Mouse (Mus musculus): ENCODE measurements around the gene Gdpd5. TPM values are rescaled to one million over a fixed set of nuclear protein-coding genes. Genes with fewer than 3 reads are reported as not detected.

The Gdpd5 gene
- total and polyA plus RNA-seq, 3 experiments, result 0.16 to 0.49 TPM; not detected in 1

DNA sequence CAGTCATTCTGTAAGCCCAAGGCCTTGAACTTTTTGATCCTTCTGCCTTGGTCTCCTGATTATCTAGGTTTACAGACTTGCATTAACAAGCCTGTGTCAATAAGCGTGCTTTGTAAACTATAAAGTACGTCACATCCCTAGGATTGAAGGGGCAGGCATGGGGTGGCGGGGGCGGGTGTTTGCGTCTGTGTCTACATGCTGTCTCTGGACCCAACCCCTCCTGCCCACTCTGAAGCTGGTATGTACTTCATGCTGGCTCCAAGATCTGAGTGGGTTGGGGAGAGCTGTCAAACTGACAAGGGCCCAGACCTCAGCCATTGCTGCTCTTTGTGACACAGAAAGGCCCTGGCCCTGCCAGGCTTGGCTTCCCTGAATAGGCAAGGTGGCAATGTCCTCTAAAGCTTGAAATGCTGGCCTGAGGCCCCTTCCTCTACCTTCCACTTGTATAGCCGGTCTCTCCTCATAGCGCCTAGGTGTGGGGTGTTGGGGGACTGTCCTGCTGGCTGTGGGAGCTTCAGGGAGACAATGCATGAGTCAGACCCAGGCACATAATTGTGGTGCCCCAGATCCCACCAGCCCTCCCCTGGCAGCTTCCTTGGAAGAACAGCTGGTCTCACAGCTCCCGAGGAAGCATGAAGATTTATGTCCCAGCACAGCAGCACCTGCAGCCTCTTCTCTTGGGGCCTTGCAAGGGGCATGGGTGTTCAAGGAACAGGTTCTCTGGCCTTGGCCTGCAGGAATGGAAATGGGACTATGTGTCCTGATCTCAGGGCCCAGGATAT lies 28.4 kb downstream of the Gdpd5 start:
- no peak for DNase-seq (ENCODE audit: low spot score)
- no peaks in the 10 kb centered on the region for H3K36me3 ChIP-seq (replicated peaks)
- H3K9me3 ChIP-seq (replicated peaks), result no peaks in the 10 kb centered on the region
- peaks cover 15% of the 10 kb centered on the region for H3K4me1 ChIP-seq (ENCODE audit: insufficient read depth, low read depth, low read length)
- TF ChIP-seq POLR2AphosphoS5 (IDR thresholded peaks at IDR 0.05; ENCODE audit: insufficient replicate concordance, low read depth, low read length) (no peak), GATA2 (IDR thresholded peaks at IDR 0.05; ENCODE audit: borderline replicate concordance, low read depth, low read length) (no peak), GATA1 (IDR thresholded peaks at IDR 0.05; ENCODE audit: borderline replicate concordance, low read length) (no peak), CTCF (IDR thresholded peaks at IDR 0.05; ENCODE audit: low read depth, low read length) (no peak), TAL1 (conservative IDR thresholded peaks at IDR 0.05; ENCODE audit: low read depth, low read length) (no peak)
- no peak overlapping the region for H3K4me3 ChIP-seq (ENCODE audit: low read depth, low read length)
- ATAC-seq (ENCODE audit: extremely low read depth, insufficient number of reproducible peaks, low FRiP score, poor library complexity, severe bottlenecking), result no peak
- H3K27me3 ChIP-seq (ENCODE audit: insufficient read depth, low read length), result peaks cover 10% of the 10 kb centered on the region

DNA sequence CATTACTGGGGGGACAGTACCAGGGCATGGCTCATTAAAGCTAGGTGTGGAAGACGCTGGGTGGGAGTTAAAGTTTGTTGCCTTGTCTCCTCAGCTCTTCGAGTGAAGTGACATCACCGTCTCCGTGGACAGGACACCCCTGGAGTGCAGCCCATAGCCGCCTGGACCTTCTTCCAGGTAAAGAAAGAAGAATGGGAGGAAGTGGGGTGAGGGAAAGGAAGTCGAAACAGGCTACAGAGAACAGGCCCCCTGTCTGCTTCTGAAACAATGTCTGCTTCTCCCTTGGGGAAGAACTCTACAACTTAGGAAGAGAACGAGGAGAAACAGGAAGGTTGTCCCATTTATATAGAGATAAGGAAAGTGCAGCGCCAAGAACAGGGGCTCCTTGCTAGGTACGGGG lies 29.1 kb downstream of the Gdpd5 start:
- TF ChIP-seq GATA1 (IDR thresholded peaks at IDR 0.05; ENCODE audit: borderline replicate concordance, low read length) (no peak), TAL1 (conservative IDR thresholded peaks at IDR 0.05; ENCODE audit: low read depth, low read length) (no peak), GATA2 (IDR thresholded peaks at IDR 0.05; ENCODE audit: borderline replicate concordance, low read depth, low read length) (no peak), CTCF (IDR thresholded peaks at IDR 0.05; ENCODE audit: low read depth, low read length) (no peak), POLR2AphosphoS5 (IDR thresholded peaks at IDR 0.05; ENCODE audit: insufficient replicate concordance, low read depth, low read length) (no peak)

DNA sequence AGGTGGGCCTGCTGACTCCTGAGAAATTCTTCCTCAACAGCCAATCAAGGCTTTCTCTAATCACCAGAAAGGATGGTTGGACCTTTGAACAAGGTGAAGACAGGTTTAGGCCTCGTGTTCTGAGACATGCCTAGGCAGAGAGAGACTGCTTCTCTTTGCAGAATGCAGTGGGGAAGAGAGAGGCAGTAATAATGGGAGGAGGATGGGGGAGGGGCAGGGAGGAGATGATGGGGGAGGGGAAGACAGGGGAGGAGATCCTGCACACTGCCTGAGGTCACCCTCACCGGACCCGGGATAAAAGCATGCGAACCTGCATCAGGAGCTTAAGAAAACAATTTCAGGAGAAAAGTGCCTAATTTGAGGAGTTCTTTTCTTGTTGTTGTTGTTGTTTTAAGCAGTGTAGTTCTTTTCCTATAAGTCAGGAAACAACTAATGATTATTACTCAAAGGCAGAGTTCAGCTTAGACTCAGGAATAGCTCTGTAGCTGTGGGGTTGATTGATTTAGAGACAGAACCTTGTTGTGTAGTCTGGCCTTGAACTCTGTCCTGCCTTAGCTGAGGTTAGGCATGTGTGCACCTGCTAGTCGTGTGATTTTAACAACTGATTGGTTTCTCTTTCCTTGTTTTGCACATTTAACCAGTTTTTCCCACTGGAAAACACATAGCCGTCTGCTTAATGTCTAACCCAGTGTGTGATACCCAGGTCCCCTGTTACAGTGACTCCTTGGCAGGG lies 30.0 kb downstream of the Gdpd5 start:
- Histone ChIP-seq H3K4me1 (ENCODE audit: insufficient read depth, low read depth, low read length) (peaks cover 12% of the 10 kb centered on the region), H3K9me3 (replicated peaks) (no peaks in the 10 kb centered on the region)

More for the DNA sequence above, 29.1 kb downstream of the Gdpd5 start:
- Histone ChIP-seq H3K9me3 (replicated peaks) (no peaks in the 10 kb centered on the region), H3K4me1 (ENCODE audit: insufficient read depth, low read depth, low read length) (peaks cover 15% of the 10 kb centered on the region), H3K27me3 (ENCODE audit: insufficient read depth, low read length) (peaks cover 10% of the 10 kb centered on the region), H3K4me3 (ENCODE audit: low read depth, low read length) (no peak overlapping the region), H3K36me3 (replicated peaks) (no peaks in the 10 kb centered on the region)
- DNase-seq (ENCODE audit: low spot score), result no peak
- ATAC-seq (ENCODE audit: extremely low read depth, insufficient number of reproducible peaks, low FRiP score, poor library complexity, severe bottlenecking), result no peak

DNA sequence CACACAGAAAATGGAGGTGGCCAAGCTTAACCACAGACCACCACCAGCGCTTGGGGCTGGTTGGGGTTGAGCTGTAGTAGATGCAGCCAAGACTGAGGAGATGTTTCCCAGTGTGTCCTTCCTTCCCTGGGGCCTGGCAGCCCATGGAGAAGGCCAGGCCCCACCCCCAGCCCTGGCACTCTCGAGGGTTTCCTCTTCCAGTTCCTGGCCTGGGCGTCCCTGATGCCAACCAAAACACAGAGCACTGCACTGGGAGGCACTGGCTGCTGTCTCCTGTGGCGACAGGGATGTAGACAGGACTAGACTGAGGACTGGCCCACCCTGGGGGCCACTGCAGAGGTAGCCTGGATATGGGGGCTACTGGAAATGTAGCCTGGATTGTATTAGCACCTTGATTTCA lies 33.8 kb downstream of the Gdpd5 start:
- Histone ChIP-seq H3K4me1 (ENCODE audit: insufficient read depth, low read depth, low read length) (no peaks in the 10 kb centered on the region; the same call in 1 of the 2 replicates), H3K4me3 (ENCODE audit: low read depth, low read length) (no peak overlapping the region), H3K36me3 (replicated peaks) (no peaks in the 10 kb centered on the region), H3K27me3 (ENCODE audit: insufficient read depth, low read length) (peaks cover 20% of the 10 kb centered on the region), H3K9me3 (replicated peaks) (no peaks in the 10 kb centered on the region)
- TF ChIP-seq TAL1 (conservative IDR thresholded peaks at IDR 0.05; ENCODE audit: low read depth, low read length) (no peak), CTCF (IDR thresholded peaks at IDR 0.05; ENCODE audit: low read depth, low read length) (no peak), GATA1 (IDR thresholded peaks at IDR 0.05; ENCODE audit: borderline replicate concordance, low read length) (no peak), POLR2AphosphoS5 (IDR thresholded peaks at IDR 0.05; ENCODE audit: insufficient replicate concordance, low read depth, low read length) (no peak), GATA2 (IDR thresholded peaks at IDR 0.05; ENCODE audit: borderline replicate concordance, low read depth, low read length) (no peak)
- ATAC-seq (ENCODE audit: extremely low read depth, insufficient number of reproducible peaks, low FRiP score, poor library complexity, severe bottlenecking) (no peak), DNase-seq (ENCODE audit: low spot score) (no peak)

More for the DNA sequence above, 30.0 kb downstream of the Gdpd5 start:
- Histone ChIP-seq H3K27me3 (ENCODE audit: insufficient read depth, low read length) (peaks cover 11% of the 10 kb centered on the region), H3K4me3 (ENCODE audit: low read depth, low read length) (no peak overlapping the region), H3K36me3 (replicated peaks) (no peaks in the 10 kb centered on the region)
- TF ChIP-seq POLR2AphosphoS5 (IDR thresholded peaks at IDR 0.05; ENCODE audit: insufficient replicate concordance, low read depth, low read length) (no peak), GATA1 (IDR thresholded peaks at IDR 0.05; ENCODE audit: borderline replicate concordance, low read length) (no peak), TAL1 (conservative IDR thresholded peaks at IDR 0.05; ENCODE audit: low read depth, low read length) (no peak), CTCF (IDR thresholded peaks at IDR 0.05; ENCODE audit: low read depth, low read length) (no peak), GATA2 (IDR thresholded peaks at IDR 0.05; ENCODE audit: borderline replicate concordance, low read depth, low read length) (no peak)
- DNase-seq (ENCODE audit: low spot score) (no peak), ATAC-seq (ENCODE audit: extremely low read depth, insufficient number of reproducible peaks, low FRiP score, poor library complexity, severe bottlenecking) (no peak)

DNA sequence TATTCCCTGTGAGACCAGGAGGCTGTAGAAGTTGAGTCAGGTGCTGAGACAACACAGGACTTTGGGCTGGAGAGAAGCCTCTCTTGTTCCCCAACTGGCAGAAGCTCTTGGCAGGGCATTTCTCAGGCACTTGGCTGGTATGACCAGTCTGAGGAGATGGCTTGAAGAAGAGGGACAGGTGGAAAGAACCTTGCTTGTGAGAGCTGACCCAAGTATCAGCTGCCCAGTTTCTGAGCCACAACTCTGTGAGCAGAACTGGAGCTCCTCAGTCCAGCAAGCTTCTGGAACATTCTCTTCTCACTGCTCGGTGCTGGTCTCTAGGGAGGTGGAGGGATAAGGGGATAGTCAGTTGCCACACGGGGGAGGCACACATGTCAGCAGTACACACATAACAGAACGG lies 38.1 kb downstream of the Gdpd5 start:
- DNase-seq (ENCODE audit: low spot score), result no peak
- ATAC-seq (ENCODE audit: extremely low read depth, insufficient number of reproducible peaks, low FRiP score, poor library complexity, severe bottlenecking), result no peak
- no peaks in the 10 kb centered on the region for H3K36me3 ChIP-seq (replicated peaks)
- no peaks in the 10 kb centered on the region for H3K4me1 ChIP-seq (ENCODE audit: insufficient read depth, low read depth, low read length)
- H3K4me3 ChIP-seq (ENCODE audit: low read depth, low read length), result no peak overlapping the region
- peaks cover 38% of the 10 kb centered on the region for H3K27me3 ChIP-seq (ENCODE audit: insufficient read depth, low read length)
- no peak for TF ChIP-seq POLR2AphosphoS5 (IDR thresholded peaks at IDR 0.05; ENCODE audit: insufficient replicate concordance, low read depth, low read length)
- no peak for TF ChIP-seq TAL1 (conservative IDR thresholded peaks at IDR 0.05; ENCODE audit: low read depth, low read length)
- TF ChIP-seq CTCF (IDR thresholded peaks at IDR 0.05; ENCODE audit: low read depth, low read length), result no peak
- no peak for TF ChIP-seq GATA2 (IDR thresholded peaks at IDR 0.05; ENCODE audit: borderline replicate concordance, low read depth, low read length)
- TF ChIP-seq GATA1 (IDR thresholded peaks at IDR 0.05; ENCODE audit: borderline replicate concordance, low read length), result no peak
- H3K9me3 ChIP-seq (replicated peaks), result no peaks in the 10 kb centered on the region

DNA sequence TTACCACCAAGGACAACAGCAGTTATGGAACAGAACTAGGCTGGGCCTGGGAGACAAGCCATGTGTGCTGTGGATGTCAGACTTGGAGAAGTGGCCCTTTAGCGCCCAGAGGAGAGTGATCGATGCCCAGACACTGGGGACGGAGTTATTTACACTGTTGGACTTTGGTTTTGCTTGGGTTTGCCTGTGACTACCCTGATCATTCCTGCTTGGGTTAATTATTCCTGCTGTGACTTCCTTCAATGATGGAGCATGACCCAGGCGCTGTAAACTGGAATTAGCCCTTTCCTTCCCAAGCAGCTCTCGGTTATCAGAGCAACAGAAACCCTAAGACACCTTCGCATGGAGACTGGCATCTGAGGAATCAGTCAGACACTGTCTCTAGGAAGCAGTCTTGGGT lies 39.8 kb downstream of the Gdpd5 start:
- H3K36me3 ChIP-seq (replicated peaks), result no peaks in the 10 kb centered on the region
- ATAC-seq (ENCODE audit: extremely low read depth, insufficient number of reproducible peaks, low FRiP score, poor library complexity, severe bottlenecking) (no peak), DNase-seq (ENCODE audit: low spot score) (no peak)
- TF ChIP-seq GATA1 (IDR thresholded peaks at IDR 0.05; ENCODE audit: borderline replicate concordance, low read length), result no peak
- TF ChIP-seq CTCF (IDR thresholded peaks at IDR 0.05; ENCODE audit: low read depth, low read length), result no peak
- TF ChIP-seq POLR2AphosphoS5 (IDR thresholded peaks at IDR 0.05; ENCODE audit: insufficient replicate concordance, low read depth, low read length), result no peak
- TF ChIP-seq TAL1 (conservative IDR thresholded peaks at IDR 0.05; ENCODE audit: low read depth, low read length), result no peak
- no peak for TF ChIP-seq GATA2 (IDR thresholded peaks at IDR 0.05; ENCODE audit: borderline replicate concordance, low read depth, low read length)
- H3K4me3 ChIP-seq (ENCODE audit: low read depth, low read length), result no peak overlapping the region
- H3K9me3 ChIP-seq (replicated peaks), result no peaks in the 10 kb centered on the region
- H3K4me1 ChIP-seq (ENCODE audit: insufficient read depth, low read depth, low read length), result no peaks in the 10 kb centered on the region
- peaks cover 47% of the 10 kb centered on the region for H3K27me3 ChIP-seq (ENCODE audit: insufficient read depth, low read length)
